Mouse (Mus musculus) layer of hippocampus, adult 9-11 months (tissue): Measurements from ENCODE around the gene Sept4.

Experiments
- DNase-seq: peaks from one replicate; pipeline ENCODE4 v3.0.0; 2022

Sept4 gene

DNA sequence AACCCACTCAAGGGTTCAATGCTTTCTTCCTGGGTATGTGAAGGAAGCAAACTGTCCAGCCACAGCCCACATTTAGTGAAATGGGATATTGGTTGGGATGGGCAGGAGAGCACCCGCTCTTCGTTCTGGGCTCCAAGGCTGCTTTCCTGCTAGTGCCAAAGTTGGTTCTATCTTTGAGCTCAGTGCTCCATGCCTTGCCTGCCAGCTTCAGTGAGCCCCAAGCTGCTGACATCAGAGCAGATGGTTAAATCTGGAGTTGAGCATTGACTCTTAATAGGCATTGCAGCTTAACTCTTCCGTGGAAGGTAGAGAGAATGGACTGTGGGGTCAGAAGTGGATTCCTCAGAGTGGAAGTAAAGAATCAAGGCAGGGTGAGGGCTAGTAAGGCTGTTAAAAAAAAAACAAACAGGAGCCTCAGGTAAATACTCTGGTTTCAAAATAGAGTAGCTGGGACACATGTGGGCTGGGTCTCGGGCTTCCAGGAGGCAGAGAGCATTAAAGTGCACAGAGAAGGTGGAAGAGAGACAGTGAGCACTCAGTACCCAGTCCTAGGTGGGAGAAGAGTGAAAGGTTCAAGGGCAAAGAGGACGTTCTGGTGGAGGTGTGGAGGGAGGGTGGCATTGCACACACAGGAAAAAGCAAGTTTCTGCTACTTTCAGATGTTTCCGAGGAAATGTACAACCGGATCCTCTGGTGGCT lies at the start of gene Sept4:
TSS of gene Sept4 (plus strand) at position 649 of the 699 bp plus-strand sequence.
- no peak for DNase-seq

DNA sequence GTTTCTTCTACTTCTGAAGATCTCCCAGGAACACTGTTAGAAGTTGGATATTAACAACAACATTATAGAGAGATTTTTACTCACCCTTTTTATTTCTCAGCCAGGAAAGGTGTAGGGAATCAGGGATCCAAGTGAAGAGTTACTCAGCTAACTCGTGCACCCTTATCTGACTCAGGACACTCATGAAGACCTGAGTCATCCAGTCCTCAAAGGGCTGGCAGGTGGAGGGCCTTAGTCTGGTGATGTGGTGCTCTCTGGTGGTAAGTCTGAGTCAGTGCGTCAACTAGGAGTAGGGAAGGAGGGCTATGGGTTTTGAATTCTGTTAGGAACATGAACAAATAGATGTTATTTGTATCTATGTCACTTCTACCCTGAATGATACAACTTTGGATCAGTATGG lies 49.4 kb upstream of the Sept4 start:
- no peak for DNase-seq

DNA sequence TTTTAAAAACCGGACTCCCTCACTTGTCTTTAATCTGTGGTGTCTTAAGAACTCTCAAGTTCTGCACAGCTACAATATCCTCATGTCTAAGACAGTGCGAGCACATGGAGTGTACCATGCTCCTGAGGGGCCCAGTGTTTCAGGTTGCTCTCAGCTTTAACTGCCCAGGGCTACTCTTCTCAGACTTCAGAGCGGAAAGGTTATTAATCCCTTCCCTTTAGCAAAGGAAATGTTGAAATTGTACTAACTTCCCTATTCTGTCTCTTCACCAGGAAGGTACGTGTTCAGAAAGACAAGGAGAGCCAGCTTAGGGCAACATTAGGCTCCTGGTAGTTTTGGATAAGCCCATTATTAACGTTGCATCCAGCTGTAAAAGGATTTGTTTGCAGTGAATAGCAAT lies 45.2 kb upstream of the Sept4 start:
- DNase-seq = no peak

DNA sequence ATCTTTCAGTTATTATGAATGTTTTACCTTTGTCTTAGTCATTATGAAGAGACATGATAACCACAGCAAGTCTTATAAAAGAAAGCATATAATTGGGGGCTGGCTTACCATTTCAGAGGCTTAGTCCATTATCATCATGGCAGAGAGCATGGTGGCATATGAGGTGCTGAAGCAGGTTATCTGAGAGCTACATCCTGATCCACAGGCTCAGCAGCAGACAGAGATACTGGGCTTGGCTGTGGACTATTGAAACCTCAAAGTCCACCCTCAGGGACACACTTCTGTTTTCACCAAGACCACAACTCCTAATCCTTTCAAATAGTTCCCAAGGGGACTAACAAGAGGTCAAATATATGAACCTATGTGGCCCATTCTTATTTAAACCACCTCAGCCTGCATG lies 44.7 kb upstream of the Sept4 start:
- no peak for DNase-seq

DNA sequence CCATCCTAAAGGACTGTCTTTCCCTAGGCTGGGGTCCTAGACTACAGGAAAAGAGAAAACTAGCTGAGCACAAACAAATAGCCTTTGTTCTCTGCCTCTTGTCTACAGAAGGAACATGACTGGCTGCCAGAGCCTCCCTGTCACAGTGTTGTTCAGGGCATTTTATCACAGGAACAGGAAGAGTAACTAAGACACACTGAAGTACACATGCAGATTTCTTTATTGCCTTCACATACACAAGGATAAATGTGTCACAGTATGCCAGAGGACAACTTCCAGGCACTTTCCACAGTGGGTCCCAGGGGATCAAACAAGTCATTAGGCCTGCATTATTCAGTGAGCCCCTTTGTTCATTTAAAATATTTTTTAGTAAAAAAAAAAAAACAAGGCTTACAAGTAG lies 43.9 kb upstream of the Sept4 start:
- DNase-seq = no peak

DNA sequence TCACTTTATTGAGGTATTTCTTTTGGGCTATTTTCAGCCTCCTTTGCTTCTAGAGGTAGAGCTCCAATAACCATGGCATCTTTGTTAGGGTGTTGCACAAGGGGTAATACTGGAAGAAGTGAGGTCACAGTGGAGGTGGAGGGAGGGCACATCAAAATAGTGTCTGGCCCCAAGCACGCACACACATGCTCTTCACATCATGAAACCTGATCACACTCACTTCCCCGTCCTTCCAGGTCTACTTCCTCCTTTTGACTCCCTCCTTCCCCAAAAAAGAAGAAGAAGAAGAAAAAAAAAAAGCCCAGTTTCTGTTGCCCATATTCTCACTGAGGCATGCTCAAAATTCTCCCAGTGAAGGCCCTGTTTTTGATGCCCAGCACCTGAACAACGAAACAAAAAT lies 41.3 kb upstream of the Sept4 start:
- peak; percentile 18 for DNase-seq

DNA sequence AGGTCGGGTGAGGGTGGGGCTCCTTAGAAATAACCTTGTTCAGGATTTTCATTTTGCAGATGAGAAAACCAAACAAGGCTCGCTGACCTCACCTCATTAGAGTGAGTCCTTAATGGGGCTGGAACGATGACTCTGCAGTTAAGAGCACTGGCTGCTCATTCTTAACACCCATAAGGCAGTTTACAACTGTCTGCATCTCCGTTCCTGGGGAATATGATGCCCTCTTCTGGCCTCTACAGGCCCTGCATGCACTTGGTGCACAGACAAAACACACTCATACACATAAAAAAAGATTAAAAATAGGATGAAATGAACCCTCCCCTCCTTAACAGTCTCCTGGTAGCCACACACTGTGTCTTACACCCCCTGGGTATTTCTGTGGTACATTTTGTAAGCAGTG lies 40.7 kb upstream of the Sept4 start:
- no peak for DNase-seq

DNA sequence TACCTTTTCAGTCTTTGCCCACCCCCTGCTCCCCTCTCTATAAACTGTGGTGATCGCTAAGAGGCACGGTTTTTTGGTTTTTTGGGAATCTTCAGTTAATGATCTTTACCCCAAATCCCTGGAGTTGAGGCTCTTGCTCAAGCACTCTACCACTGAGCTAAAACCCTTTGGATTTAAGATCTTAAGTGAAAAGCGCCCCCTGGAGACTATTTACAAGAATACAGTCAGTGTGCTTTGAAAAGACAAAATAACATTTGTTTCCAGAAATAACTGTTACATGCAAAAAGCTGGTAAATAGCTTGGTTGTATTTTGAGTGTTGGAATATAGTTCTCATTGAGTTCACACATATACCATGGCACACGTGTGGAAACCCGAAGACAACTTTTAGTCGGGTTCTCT lies 37.0 kb upstream of the Sept4 start:
- DNase-seq = no peak

DNA sequence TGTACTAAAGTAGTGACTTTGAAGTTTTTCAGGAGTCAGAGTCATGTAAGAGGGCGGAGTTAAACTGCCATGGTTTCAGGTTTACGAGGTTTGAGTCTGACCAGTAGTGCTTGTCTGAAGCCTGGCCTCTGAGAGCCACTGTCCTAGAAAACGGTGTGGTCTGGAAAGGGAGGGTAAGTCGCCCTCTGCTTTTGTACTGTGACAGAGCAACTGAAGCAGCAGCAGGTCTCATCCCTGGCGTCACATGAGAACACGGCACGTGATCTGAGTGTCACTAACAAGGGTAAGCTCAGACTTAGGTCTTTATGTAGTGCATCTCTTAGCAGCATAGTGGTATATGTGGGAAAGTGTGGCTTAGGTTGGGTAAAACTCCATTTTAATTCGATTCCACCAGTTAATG lies 26.4 kb upstream of the Sept4 start:
- DNase-seq = no peak

DNA sequence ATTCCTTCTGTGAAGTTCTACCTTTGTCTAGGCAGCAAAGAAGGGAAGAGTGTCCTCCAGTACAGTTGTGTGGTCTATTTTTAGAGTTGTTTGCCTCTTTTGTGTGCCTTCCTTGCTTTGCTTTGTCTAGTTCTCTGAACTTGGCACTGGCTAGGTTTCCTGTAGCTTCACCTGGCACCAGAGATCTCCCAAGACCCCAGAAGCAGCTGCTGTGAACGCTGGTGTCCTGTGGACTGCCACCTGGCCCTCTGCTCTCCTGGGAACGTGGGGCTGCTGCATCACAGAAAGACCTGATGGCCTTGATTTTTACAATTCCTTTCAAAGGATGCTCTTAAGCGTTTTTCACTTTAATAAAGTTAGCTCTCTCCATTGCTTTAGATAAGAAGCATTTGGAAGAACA lies 25.8 kb upstream of the Sept4 start:
- DNase-seq = no peak

DNA sequence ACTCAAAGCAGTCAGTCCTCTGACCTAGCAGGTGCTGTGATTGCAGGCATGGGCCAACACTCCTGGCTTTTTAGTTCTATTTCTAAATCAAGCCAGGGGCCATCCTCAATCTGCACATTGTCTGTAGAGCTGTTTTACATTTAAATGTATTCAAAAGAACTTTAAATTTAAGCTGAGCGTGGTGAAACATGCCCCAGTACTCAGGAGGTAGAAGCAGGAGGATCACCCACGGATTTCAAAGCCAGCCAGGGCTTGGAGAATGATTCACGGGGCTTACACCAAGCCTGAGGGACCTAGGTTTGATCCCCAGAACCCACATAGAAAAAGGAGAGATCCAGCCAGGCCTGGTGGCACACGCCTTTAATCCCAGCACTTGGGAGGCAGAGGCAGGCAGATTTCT lies 15.4 kb upstream of the Sept4 start:
- DNase-seq = no peak

DNA sequence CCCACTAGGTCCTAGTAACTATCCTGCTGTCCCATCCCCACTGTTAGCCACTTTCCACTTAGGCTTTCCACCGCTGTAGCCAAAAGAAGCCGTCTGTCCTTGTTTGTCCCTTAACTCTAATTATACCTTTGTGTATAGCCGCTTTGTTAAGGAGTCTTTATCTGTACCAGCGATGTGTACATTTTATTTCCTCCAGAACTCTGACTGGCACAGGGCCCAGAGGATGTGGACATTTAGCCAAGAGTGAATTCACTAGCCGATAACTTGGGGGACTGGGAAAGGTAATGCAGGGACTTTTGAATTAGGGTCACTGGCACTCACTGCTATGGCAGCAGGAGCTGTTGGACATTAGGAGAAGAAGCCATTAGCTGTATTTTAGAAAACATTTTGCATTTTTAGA lies 14.3 kb upstream of the Sept4 start:
- no peak for DNase-seq

DNA sequence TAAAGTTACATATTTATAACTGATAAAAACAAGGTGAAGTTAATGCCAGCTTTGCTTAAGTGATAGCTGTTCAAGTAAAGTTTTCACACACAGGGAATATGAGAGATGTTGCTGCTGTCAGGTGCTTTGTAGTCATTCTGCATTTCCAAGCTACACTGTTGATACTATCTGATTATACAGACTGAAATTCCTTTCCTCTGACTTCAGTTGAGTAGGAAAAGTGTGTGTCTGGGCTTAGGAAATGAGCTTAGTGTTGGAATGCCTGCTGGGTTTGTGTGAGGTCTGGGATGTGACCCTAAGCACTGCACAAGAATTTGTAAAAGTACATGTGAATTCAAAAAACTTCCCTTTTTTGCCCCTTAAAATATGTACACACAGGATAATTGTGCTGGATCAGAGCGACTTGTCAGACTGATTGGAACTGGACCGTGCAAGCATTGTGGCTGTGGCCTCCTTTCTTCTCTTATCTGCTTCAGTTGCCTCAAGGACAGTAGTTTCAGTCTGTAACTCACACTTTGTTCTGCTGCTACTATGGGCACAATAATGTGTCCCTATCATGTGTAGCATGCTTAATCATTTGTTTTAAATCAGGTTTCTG lies 13.5 kb upstream of the Sept4 start:
- no peak for DNase-seq

DNA sequence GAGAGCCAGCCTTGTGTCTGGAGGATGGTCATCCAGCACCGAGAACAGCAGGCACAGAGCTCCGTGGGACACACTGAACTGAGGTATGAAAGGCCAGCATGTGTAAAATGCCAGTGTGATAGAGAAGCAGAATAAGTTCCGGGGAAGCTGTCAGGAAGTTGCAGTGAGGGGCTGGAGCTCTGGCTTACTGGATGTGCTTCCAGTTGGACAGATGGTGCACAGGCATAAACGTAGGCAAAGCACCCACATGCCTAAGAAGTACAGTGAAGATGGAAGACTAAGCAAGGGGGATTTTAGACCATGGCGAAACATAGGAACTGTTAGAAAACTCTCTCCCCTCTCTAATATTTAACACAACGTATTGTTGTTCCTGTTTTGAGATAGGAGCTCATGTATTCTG lies 7.5 kb upstream of the Sept4 start:
- no peak for DNase-seq

DNA sequence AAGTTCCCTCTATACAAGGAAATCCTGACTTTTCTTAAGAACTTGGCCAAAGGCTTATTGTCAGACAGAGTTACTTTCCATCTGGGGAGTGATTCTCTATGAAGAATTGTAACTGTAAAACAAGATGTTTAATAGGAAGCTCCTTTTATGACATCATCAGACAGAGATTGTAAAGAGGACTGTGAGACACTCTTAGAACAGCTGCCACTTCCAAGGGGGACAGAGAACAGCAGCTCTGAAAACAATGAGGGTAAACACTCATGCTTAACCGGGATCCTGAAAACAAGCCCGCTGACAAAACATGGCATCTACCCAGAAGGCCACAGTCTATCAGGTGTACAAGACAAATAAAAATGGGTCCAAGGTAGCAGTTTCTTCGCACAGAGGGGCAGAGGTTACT lies 2.2 kb upstream of the Sept4 start, which contains the start of gene Gm11492:
TSS of gene Gm11492 (plus strand) at position 153 of the 400 bp plus-strand sequence.
- DNase-seq = no peak

DNA sequence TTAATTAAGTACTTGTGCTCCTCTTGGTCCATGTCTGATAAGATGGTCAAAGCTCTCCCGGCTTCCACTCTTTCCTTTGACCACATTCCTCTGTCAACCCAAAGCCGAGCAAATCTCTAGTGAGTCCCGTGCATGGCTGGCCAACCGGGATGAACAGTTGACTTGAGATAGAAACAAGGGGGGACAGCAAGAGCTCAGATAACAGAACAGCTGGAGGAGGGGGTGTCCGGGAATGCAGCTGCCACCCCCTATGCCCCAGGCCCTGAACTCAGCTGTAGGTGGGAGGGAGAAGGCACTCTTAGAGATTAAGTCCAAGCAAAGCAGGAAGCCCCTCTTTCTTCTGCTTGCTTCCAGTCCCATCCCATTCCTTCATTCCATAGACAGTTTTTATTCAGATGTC lies 2.0 kb downstream of the Sept4 start:
- no peak for DNase-seq

DNA sequence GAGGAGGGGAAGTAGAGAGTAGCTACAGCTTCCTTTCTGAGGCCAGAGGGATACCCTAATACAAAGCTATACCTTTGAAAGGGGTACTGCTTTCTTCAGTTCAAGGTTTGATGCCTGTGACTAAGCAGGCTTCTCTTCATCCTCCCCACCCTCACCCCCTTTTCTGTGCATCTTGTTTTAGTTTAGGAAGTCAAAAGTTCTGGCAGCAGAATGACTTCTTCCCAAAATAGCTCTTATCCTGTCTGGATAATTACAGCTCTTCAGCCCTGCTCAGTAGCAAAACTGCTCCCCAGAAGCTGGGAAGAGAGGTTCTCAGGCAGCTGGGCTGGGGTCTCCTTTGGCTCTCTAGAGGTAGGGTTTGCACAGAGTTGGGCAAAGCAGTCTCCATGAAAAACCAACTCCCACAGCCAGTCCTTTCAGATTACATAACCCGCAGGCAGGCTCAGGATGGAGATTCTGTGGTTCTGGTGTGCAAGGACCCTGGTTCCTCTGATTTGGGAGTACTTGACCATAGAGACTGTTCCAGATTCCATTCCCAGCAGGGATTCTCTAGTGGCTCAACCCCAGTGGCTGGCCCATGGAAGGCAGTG lies 2.8 kb downstream of the Sept4 start:
- DNase-seq = no peak

DNA sequence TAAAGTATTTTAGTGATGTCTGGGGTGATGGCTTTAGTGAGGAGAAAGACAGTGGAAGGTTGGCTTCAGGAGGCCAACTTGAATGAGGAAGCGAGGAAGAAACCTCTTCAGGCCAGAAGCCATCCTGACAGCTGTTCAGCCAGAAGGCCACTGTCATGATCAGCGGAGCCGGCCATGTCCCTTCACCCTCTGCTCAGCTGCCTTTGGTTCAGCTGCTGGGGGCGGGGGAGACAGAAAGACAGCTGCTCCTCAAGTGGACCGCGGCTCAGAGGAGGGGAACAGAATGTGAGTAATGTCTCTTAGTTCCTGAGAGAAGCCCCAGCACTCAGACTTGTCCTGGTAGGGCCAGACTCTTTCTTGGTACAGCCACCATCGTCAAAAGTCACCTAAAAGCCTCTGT lies 5.0 kb downstream of the Sept4 start:
- DNase-seq = no peak

DNA sequence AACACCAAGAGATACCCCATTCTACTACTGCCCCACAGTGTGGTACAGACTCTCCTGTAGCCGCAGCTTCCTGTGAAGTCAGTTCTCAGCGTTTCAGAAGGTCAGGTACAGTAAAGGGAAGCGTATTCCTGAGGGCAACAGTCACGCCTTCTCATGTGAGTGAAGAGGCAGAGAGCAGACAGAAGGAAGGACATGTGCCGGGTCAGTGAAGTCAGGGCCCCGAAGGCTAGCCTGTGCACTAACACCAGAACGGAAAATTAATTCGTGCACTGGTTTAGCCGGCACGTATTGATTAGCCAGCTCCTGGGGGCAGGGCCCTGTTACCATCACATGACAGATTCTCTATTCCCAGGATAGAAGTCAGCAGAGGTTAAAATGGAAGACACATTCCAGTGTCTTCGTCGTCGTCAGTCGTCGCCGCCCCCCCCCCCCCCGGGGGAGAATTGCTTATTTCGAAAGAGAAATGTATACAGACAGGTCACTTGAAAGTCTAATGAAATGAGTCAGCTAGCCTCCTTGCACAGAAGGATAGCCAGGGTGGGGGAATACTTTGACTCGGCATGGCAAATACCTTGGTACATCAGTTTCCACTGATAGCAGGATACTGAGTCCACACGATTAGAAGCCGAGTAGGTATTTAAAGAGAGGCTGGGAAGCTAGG lies 5.9 kb downstream of the Sept4 start:
- no peak for DNase-seq

DNA sequence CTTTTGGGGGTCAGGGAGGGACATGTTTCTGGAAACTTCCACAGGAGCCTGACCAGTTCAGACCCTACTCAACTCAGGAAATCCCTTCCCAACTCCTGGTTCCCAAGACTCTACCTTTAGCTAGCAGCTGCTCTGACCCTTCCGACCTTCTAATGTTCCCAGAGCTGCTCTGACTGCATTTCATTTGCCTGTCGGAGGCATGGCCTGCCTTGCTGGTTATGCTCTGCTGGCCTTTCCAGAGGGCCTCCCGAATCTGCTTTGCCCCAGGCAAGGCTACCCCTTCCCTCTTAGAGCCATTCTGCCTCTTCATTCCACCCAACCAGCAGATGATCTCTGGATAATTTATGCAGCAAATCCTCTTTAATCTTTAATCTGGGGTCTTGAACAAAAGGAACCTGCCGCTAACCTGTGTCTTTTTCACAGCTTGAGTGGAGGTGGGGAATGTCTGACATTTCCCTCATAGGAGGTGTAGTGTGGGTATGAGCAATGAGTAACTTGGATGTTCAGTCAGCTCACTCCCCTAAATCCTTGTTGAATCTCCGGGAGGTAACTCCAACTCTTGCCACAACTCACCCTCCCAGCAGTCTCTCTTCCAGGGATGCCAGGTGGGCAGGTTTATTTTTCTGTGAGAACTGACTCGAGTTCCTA lies 9.0 kb downstream of the Sept4 start:
- no peak for DNase-seq

DNA sequence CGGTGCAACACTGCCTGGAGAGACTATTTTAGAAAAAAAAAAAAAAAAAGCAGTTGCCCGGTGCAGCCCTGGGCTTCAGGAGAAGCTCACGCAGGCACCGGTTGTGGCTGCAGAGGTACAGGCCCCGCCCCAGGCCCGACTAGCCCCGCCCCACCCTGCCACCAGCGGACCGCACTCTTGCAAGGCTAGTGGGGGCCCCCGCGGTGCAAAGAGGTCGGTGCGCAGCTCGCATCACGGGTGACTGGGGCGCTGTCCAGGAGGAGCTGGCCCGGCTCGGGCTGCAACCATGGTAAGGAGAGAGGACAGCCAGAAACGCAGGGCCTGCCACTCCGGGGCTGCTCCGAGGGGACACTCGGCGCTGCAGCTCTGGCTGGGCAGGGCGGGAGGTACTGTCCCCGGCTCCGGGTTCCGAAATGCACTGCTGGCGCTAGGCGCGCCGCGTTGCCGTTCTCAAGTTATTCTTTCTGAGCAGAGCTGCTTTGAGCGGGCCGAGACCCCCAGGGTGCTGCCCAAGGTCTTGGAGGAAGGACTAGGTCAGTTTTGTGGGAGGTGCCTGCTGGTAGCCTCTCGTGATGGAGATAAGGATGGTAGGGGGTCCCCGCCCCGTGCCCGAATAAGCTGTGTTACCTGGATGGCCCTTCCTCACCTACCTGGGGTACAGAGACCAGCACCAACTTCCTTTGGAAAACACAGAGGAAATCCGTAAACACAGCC lies 9.7 kb downstream of the Sept4 start:
- peak; percentile 73 for DNase-seq

DNA sequence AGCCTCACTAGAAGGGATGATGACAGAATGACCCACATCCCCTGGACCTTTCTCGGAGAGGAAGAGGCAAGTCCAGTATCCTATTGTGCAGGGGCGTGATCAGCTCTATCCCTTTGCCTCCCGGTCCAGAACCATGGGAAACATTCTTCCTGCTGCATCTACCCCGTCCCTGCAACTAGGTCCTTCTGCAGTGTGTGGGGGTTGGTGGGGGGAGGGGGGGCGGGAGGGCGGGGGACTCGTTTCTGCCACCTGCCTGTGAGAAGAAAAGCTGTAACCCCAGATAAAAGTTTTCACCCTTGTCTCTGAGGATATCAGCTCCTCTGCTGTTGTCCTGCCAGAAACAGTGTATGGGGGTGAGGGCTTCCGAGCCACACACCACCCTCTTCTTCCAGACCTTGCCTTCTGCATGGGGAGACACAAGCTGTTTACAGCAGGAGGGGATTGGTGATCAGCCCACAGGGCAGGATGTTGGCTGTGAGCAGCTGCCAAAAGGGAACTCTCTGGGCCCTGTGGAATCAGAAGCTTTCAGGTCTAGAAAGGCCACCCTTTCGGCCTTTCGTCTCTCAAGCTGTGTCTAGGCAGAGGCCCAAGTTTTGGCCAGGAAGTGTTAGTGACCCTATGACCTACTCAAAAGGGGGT lies 10.4 kb downstream of the Sept4 start:
- DNase-seq = no peak
